Comparison of ENCODE assay signal across 14 mouse cellular contexts in genomic region chr12:52587473-52588010, GRCm38 (mm10).
A peak's percentile ranks its signal among the peaks of the same experiment; 100 is the strongest.
DNase-seq lines count a peak whose midpoint lies in the region; ATAC-seq and TF ChIP-seq lines count a peak whose summit lies in the region.
"Had no signal": no experiment of that assay in that cellular context is flagged by ENCODE, and none has a peak within 500 bp of the region (broad histone marks: within the 10 kb centered on the region; RNA-seq: fewer than 3 reads in every experiment).

No protein-coding gene starts in this region.

- WGBS in embryonic facial prominence, embryonic 12.5 days: 50% methylated on average over 2 of the region's 2 CpGs

- TF ChIP-seq POLR2A in myocyte (IDR thresholded peaks at IDR 0.05; ENCODE audit: insufficient read length, low read depth): no peak

- H3K4me3 ChIP-seq in embryonic facial prominence, embryonic 12.5 days: no peak overlapping the region
- H3K4me3 ChIP-seq in myocyte: no peak overlapping the region
- H3K4me3 ChIP-seq: forebrain, embryonic 12.5 days; layer of hippocampus, adult 2 months; liver, embryonic 15.5 days had no signal

- H3K4me1 ChIP-seq in embryonic facial prominence, embryonic 12.5 days: peaks cover 4% of the 10 kb centered on the region; the same call in 1 of the 2 replicates
- H3K4me1 ChIP-seq: forebrain, embryonic 12.5 days; liver, embryonic 15.5 days had no signal

- no peaks in the 10 kb centered on the region for H3K9me3 ChIP-seq in embryonic facial prominence, embryonic 12.5 days
- H3K9me3 ChIP-seq: forebrain, embryonic 12.5 days; liver, embryonic 15.5 days had no signal

- H3K9ac ChIP-seq in embryonic facial prominence, embryonic 12.5 days: no peak overlapping the region
- H3K9ac ChIP-seq: forebrain, embryonic 12.5 days; liver, embryonic 15.5 days had no signal

- ATAC-seq in embryonic facial prominence, embryonic 12.5 days (ENCODE audit: insufficient number of reproducible peaks, insufficient read depth, low FRiP score, low TSS enrichment): peak; percentile 28; the same call in 1 of the 2 replicates

- no peaks in the 10 kb centered on the region for H3K79me2 ChIP-seq in myocyte (ENCODE audit: control insufficient read depth, insufficient read depth)

- DNase-seq in kidney, postnatal 4 days: peak; percentile 5 to 26
- no peak for DNase-seq in kidney, postnatal 10 days
- peak; percentile 41 for DNase-seq in right cerebral cortex, adult 18-20 months
- DNase-seq in right cerebral cortex, postnatal 36 days (ENCODE audit: low spot score in 2 of 2): no peak
- no peak for DNase-seq in gastrocnemius, postnatal 14 days
- no peak for DNase-seq in lung, postnatal 25 days (ENCODE audit: low spot score)
- DNase-seq: heart, adult 11 months; heart, postnatal 14 days; spleen, adult 18-20 months had no signal

- H3K36me3 ChIP-seq in embryonic facial prominence, embryonic 12.5 days: no peaks in the 10 kb centered on the region
- H3K36me3 ChIP-seq in myocyte (ENCODE audit: control insufficient read depth, insufficient read depth): no peaks in the 10 kb centered on the region
- H3K36me3 ChIP-seq: forebrain, embryonic 12.5 days; liver, embryonic 15.5 days had no signal

- intact Hi-C loops in gastrocnemius, postnatal 14 days (cut with DNase I; ENCODE audit: low total_unique reads): no loop called here

- H3K4me2 ChIP-seq in embryonic facial prominence, embryonic 12.5 days (replicated peaks): no peak overlapping the region
- H3K4me2 ChIP-seq in myocyte (ENCODE audit: low read depth): peak overlapping the region; percentile 16
- H3K4me2 ChIP-seq: forebrain, embryonic 12.5 days; liver, embryonic 15.5 days had no signal

- H3K27me3 ChIP-seq in embryonic facial prominence, embryonic 12.5 days: no peaks in the 10 kb centered on the region
- no peaks in the 10 kb centered on the region for H3K27me3 ChIP-seq in myocyte (ENCODE audit: control insufficient read depth, insufficient read depth, insufficient read length)
- H3K27me3 ChIP-seq: forebrain, embryonic 12.5 days; liver, embryonic 15.5 days had no signal

- H3K27ac ChIP-seq in embryonic facial prominence, embryonic 12.5 days: no peak overlapping the region
- H3K27ac ChIP-seq: forebrain, embryonic 12.5 days; layer of hippocampus, adult 2 months; liver, embryonic 15.5 days had no signal

- no peak overlapping the region for H3ac ChIP-seq in myocyte (ENCODE audit: control insufficient read depth, insufficient read length)

TF ChIP-seq in myocyte, 11 proteins besides CTCF, POLR2A, EP300 and RAD21:
- TF ChIP-seq TCF12 (IDR thresholded peaks at IDR 0.05; ENCODE audit: insufficient read depth, poor library complexity, severe bottlenecking): peak; percentile 27
- no peak for TF ChIP-seq E2F4 (IDR thresholded peaks at IDR 0.05; ENCODE audit: insufficient read depth)
- peak in 2 of 3 experiments; percentile 58 to 62 for TF ChIP-seq MYOD1 (IDR thresholded peaks at IDR 0.05; ENCODE audit: control insufficient read depth in 1 of 3, insufficient read length in 2 of 3, low read depth in 2 of 3)
- TF ChIP-seq USF1 (IDR thresholded peaks at IDR 0.05; ENCODE audit: low read depth): no peak
- peak in 1 of 3 experiments; percentile 57 for TF ChIP-seq MYOG (IDR thresholded peaks at IDR 0.05; ENCODE audit: control insufficient read depth in 1 of 3, insufficient read depth in 1 of 3, insufficient read length in 2 of 3, low read depth in 2 of 3)
- no peak for TF ChIP-seq TCF3 (IDR thresholded peaks at IDR 0.05; ENCODE audit: insufficient read length, low read depth)

Comparison
In these comparisons a context has a peak if more than half of its experiments do, and no peak if none do; other contexts are left out.
1. DNase-seq: peak in kidney, postnatal 4 days (2 of 2) and right cerebral cortex, adult 18-20 months (single experiment); none in kidney, postnatal 10 days (single experiment), right cerebral cortex, postnatal 36 days (0 of 2), gastrocnemius, postnatal 14 days (single experiment) and lung, postnatal 25 days (single experiment).